ENCODE assay signal across 8 mouse cellular contexts in genomic region chr4:32302668-32303067, GRCm38 (mm10).
A peak's percentile ranks its signal among the peaks of the same experiment; 100 is the strongest.
DNase-seq lines count a peak whose midpoint lies in the region; ATAC-seq and TF ChIP-seq lines count a peak whose summit lies in the region.

No protein-coding gene starts in this region.

- ATAC-seq in neural tube, embryonic 11.5 days (ENCODE audit: insufficient read depth, low FRiP score, low TSS enrichment): peak; percentile 9; the same call in 1 of the 2 replicates

- intact Hi-C loops in left cerebral cortex, postnatal 4 days (cut with DNase I): loop anchor here (5.0 kb wide), 1 partner anchor 50 kb away; no protein-coding TSS in a partner anchor

- H3K9ac ChIP-seq in neural tube, embryonic 11.5 days (ENCODE audit: low read length): no peak overlapping the region

- peak overlapping the region; percentile 85; the same call in 1 of the 2 replicates for H3K27ac ChIP-seq in cerebellum, adult 2 months (ENCODE audit: insufficient read depth, low read length)
- H3K27ac ChIP-seq in neural tube, embryonic 11.5 days (ENCODE audit: low read depth, low read length): peak overlapping the region; percentile 80
- H3K27ac ChIP-seq in midbrain, embryonic 10.5 days (replicated peaks): peak overlapping the region; percentile 87

- WGBS in cerebellum, adult 2 months: 72% methylated on average over 5 of the region's 5 CpGs
- 44% methylated on average over 5 of the region's 5 CpGs for WGBS in neural tube, embryonic 11.5 days
- WGBS in midbrain, embryonic 10.5 days: 73% methylated on average over 5 of the region's 5 CpGs

- no peak for DNase-seq in cerebellum, adult 2 months
- no peak for DNase-seq in cerebellum, adult 18-20 months
- no peak for DNase-seq in neural tube, embryonic 11.5 days (ENCODE audit: low spot score)
- DNase-seq in neural tube, embryonic 10.5 days (ENCODE audit: extremely low spot score, low spot score): no peak
- DNase-seq in midbrain, embryonic 10.5 days (ENCODE audit: low spot score): no peak
- DNase-seq in adrenal gland, adult 18-20 months (ENCODE audit: low spot score in 2 of 2): no peak
- DNase-seq in left cerebral cortex, postnatal 4 days: no peak
- DNase-seq in frontal cortex, postnatal 10 days (ENCODE audit: low spot score in 2 of 2): no peak

- H3K9me3 ChIP-seq in neural tube, embryonic 11.5 days (ENCODE audit: control insufficient read depth, low read length): no peaks in the 10 kb centered on the region
- H3K9me3 ChIP-seq in midbrain, embryonic 10.5 days (replicated peaks): no peaks in the 10 kb centered on the region

- no peak for TF ChIP-seq CTCF in cerebellum, adult 2 months (IDR thresholded peaks at IDR 0.05; ENCODE audit: borderline replicate concordance, insufficient read depth, low read depth, low read length)

- peak overlapping the region; percentile 29 for H3K4me2 ChIP-seq in neural tube, embryonic 11.5 days (ENCODE audit: low read depth)

- no peaks in the 10 kb centered on the region for H3K27me3 ChIP-seq in cerebellum, adult 2 months (ENCODE audit: control insufficient read depth, insufficient read depth, low read length)
- H3K27me3 ChIP-seq in neural tube, embryonic 11.5 days (ENCODE audit: control insufficient read depth, insufficient read depth, low read length): no peaks in the 10 kb centered on the region
- H3K27me3 ChIP-seq in midbrain, embryonic 10.5 days (ENCODE audit: low read depth, poor library complexity, severe bottlenecking): no peaks in the 10 kb centered on the region

- peaks cover 2% of the 10 kb centered on the region; the same call in 1 of the 2 replicates for H3K36me3 ChIP-seq in neural tube, embryonic 11.5 days (ENCODE audit: control insufficient read depth, insufficient read depth, low read length)
- H3K36me3 ChIP-seq in midbrain, embryonic 10.5 days: peaks cover 4% of the 10 kb centered on the region; the same call in 1 of the 2 replicates

- no peak overlapping the region for H3K4me3 ChIP-seq in cerebellum, adult 2 months (replicated peaks; ENCODE audit: insufficient read depth, low read depth, low read length)
- H3K4me3 ChIP-seq in neural tube, embryonic 11.5 days (ENCODE audit: low read depth, low read length): no peak overlapping the region
- H3K4me3 ChIP-seq in midbrain, embryonic 10.5 days: no peak overlapping the region

- H3K4me1 ChIP-seq in cerebellum, adult 2 months (ENCODE audit: control insufficient read depth, insufficient read depth, low read length): peaks cover 33% of the 10 kb centered on the region
- peaks cover 46% of the 10 kb centered on the region for H3K4me1 ChIP-seq in neural tube, embryonic 11.5 days (ENCODE audit: control insufficient read depth, insufficient read depth, low read length)
- H3K4me1 ChIP-seq in midbrain, embryonic 10.5 days: peaks cover 87% of the 10 kb centered on the region

- no peak for TF ChIP-seq POLR2A in cerebellum, adult 2 months (IDR thresholded peaks at IDR 0.05; ENCODE audit: borderline replicate concordance, insufficient read depth, low read length)
